Mouse (Mus musculus): Measurements from ENCODE around the gene Gm44503.

Gm44503 gene

DNA sequence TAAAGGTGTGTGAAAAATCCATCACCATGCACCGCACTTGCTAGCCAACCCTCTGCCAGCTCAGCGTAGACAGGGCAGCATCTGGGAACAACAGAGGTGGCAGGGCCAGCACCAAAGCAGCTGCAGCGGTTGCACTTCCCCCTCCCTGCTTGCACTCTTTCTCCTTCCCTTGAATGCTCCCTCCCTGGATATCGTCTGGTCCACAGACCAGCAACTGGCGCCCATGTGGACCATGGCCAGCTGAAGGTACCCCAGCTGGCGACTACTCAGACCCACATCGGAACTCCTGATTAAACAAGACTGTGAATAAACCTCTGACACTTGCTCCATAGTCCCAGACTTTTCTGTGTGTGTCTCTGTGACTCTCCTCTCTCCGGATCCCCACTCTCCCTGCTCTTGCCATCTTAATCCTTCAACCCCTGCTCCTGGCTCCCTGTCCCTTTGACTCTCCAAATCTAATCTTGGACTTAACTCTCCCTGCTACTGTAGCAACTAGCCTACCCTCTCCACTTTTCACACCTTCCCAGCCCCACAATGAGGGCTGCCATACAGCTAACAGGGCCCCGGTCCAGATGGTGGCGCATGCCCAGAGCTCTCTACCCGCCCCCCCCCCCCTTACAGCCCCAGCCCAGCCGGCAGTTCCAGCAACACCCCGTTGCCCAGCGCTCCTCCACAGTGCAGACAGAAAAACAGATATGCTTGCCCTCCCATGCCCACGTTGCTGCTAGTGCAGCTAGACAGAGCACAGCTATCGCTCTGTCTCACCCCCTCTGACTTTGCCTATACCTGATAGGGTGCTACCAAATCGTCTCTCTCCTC, 67.4 kb downstream of the Gm44503 start:
- peak; percentile 24 for DNase-seq (ENCODE audit: inconsistent ontology term)

DNA sequence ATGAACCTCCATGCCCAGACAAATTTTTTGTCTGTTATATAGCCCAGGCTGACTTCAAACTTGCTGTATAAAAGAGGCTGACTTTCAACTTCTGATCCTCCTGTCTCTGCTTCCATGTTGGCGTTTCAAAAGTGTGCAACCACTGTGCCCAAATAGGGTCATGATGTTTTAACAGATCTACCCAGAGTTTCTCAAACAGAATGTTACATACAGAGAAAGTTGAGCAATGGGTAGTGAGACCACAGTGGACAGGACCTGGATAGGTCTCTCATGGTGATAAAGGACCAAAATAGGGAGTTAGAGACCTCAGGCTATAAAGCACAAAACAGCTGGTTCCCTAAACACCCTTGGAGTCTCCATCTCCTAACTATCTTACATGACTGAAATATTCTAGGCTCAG, 71.8 kb downstream of the Gm44503 start:
- DNase-seq (ENCODE audit: inconsistent ontology term), result no peak

DNA sequence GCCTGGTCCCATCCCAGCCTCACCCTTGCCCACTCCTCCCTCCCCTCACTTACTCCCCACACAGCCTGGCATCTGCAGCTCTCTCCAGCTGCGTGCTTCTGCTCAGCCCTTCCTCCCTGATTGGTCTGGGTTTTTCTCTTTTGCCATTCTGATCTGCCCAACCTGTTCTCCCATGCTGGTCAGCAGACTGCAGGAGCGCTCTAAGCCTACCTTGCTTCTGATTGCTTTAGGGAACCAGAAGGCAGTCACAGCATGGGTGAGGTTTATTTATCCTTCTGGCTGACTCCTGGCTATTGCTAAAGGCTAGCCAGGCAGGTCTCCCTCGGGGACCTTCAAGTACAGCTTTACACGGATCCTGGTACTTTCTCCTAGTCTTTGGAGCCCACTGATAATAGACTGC, 72.8 kb downstream of the Gm44503 start:
- no peak for DNase-seq (ENCODE audit: inconsistent ontology term)

DNA sequence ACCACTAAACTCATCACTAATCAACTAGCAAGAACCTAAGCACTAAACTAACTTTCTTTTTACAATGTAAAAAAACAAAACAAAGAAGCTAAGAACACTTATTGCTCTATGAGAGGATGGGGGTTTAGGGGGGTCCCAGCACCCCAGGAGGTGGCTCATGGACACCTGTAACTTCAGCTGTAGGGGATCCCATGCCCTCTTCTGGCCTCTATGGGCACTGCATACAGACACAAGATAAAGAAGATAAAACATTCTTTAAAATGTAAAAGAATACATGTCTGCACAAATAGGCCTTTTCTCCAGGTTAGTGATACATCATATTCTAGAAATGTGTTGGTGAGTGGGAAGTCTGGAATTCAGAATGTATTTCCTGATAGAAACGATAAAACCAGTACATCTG, 74.8 kb downstream of the Gm44503 start:
- no peak for DNase-seq (ENCODE audit: inconsistent ontology term)

DNA sequence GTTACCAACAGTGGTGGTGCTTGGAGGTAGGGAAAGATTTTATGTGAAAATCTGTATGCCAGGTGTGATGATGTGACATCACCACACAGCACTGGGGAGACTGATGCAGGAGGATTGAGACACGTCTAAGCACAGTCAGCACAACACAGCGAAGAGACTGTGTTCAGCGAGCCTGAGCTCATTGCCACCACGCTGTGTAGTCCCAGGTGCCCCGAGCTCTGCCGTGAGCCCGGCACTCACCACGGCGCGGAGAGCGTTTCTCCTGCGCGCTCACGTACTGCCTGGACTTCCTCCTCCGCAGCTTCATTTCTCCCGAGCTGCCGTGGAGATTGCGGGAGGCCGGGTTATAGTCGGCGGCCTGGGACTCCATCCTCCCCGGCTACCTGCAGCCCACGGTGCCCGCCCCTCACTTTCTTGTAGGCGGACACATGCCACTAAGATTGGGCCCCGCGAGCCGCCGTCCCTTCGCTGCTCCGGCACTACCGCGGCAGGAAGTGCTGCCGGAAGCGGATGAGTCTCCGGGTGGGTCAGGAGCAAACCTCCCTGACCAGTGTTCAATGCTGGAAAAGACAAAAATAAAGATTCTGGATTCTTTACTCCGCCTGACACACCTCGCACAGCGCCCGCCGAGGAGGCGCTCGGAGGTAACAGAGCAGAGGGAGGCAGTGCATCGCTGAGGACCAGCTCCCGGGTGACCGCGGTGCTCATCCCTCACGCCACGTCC, 80.7 kb downstream of the Gm44503 start:
- peak; percentile 94 for DNase-seq (ENCODE audit: inconsistent ontology term)

DNA sequence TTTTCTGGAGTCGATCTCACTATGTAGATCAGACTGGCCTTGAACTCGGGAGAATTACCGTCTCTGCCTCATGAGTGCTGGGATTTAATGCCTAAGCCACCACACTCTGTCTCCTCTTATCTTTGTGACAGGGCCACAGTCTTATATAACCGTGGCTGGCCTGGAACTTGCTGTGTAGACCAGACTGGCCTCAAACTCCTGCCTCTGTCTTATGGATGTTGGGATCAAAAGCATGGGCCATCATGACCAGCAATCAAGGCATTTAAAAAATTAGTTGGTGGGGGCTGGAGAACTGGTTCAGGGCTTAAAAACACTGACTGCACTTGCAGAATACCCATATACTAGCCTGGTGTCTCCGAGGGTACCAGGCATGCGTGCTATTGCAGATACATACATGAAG, 81.4 kb downstream of the Gm44503 start, which contains the start of gene Pigb:
Gene Pigb (minus strand): TSS at position 299 of the 400 bp plus-strand sequence.
- DNase-seq (ENCODE audit: inconsistent ontology term), result peak; percentile 7

DNA sequence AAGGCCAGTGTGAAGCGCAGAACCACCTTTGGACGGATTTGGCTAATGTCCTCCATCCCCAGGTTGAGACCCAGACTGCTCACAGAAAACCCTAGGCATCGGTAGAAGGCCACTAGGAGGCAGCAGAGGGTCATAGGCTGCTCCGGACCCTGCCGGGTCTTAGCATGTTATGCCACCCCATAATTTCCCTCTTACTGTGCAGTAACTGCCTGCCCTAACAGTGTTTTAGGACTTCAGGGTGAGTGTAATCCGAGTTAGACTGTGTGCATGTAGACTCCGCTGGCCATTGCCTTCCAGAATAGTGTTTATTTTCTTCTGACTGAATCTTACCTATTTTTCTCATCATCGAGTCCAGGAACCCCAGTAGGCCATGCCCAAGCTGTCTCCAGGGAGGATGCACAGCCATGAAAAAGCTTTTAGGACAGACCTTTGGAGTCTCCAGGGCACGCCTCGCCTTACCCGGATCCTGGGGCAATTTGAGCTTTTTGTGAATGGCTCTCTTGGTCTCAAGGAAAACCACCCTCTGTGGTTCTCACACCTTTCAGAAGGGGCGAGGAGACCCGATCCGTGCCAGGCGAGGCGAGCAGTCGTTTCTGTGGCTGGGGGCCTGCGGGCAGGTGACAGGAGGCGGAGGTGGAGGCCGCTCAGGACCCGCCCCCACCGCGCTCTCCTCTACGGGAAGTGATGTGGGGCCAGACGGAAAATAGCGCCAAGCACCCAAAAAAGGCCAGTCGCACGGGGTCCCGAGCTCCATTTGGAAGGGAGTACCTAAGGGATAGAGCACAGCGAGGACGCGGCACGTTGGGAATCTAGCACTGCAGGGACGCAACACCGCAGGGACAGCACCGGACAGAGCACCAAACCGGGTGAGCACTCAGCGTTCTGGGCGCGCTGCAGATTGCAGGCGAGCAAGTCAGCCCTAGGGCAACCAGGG, 85.8 kb downstream of the Gm44503 start, which contains the start of gene Rab27a:
Gene Rab27a (plus strand): TSS at position 709 of the 934 bp plus-strand sequence.
- DNase-seq (ENCODE audit: inconsistent ontology term), result peak; percentile 71

DNA sequence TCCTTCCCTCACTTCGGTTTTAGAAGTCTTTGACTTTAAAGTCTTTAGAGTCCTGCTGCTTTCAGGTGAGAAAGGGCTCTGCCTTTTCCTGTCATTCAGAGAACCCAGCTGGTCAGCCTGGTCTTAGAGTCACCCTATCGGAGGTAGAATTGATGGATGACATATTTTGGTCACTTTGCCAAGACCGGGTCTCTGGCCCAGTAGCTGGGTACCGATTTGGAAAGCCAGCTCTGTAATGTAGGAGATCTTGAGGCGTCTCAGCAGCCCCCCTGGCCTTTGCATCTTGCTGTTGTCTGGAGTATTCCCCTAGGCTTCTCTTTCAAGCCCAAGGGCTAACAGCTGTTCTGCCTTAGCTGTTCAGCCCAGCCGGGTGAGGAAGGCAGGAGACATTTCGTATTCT, 86.6 kb downstream of the Gm44503 start:
- DNase-seq (ENCODE audit: inconsistent ontology term), result no peak

DNA sequence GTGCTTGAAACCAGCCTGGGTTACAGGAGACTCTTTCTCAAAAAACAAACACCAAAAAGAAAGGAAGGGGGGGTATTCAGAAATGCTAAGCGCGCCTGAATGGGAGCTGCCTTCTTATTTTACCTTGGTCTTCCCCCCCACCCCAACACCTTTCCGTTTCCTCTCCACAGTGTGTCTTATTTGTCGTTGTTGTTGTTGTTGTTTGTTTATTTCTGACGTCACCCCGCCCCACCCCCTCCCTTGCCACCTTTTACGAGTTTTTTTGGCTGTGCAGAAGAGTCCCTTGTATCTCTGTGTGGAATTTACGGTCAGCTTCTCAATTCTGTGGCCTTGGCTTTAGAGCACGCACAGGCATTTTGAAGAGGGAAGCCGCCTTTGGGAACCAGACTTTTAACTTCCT, 87.1 kb downstream of the Gm44503 start:
- no peak for DNase-seq (ENCODE audit: inconsistent ontology term)

DNA sequence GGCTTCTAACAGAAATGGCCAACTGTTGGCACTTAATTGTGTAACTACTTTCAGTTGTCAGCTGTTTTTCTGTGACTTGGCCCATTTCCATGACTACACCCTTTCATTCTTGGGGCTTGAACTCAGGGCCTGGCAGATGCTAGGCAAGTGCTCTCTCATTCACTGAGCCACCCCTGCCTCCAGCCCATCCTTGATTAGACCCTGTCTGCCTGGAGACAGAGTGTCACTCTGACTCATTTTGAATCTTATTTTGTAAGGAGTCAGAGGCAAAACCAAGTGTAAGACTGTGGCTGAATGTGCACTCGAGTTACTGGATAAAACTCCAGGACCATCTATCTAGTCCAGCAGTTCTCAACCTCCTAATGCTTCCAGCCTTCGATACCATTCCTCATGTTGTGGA, 89.3 kb downstream of the Gm44503 start:
- no peak for DNase-seq (ENCODE audit: inconsistent ontology term)

DNA sequence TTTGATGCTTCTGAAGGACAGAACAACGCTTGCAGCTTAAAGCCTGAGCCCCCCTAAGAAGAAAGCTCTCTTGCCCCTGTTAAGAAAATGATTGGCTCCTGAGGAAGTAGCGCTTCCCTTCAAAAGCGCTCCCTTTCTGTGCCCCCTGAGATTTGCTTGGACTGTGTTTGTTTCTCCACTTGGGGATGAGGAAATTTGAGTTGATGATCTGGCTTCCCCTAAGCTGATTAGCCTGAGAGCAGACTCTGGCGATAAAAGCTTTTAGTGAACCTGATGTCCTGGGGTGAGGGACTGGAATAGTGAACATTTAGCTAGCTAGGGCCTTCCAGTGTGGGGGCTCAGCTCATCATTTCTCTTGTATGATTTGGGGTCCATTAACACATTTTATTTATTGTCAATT, 90.3 kb downstream of the Gm44503 start:
- no peak for DNase-seq (ENCODE audit: inconsistent ontology term)

DNA sequence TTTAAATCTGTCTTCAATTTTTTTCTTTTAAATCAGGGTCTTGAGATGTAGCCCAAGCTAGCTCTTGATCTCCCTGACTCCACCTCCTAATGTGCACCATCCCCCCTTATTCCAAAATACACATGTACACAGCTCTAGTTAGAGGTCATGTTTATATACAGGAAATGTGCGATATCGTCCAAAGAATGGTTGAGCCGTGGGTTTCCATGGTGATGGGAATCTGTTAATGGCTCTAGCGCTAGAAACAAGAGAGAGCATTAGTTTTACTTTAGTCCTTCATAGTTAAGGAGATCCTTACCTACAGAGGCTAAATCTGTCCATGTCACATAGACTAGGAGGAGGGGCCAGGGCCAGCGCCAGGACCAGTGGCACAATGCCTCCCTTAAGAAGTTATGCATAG, 91.2 kb downstream of the Gm44503 start:
- DNase-seq (ENCODE audit: inconsistent ontology term), result no peak

DNA sequence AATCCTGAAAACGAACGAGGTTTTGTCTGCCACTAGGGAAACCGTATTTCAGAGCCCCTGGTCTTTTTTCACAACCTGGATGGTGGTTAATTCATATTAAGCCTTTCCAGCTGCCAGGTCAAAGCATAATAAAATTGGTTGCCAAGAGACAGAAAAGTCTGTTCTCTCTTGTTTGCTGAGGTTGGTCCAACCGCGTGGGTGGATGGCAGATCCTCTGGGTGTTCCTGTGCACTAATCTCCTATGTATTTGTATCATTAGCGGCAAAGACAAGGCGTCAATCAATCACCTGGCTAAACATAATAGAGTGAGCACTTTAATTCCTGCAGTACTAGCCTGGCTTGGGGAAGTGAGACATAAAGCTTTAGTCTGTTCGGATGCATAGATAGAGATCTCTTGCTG, 92.0 kb downstream of the Gm44503 start:
- no peak for DNase-seq (ENCODE audit: inconsistent ontology term)

DNA sequence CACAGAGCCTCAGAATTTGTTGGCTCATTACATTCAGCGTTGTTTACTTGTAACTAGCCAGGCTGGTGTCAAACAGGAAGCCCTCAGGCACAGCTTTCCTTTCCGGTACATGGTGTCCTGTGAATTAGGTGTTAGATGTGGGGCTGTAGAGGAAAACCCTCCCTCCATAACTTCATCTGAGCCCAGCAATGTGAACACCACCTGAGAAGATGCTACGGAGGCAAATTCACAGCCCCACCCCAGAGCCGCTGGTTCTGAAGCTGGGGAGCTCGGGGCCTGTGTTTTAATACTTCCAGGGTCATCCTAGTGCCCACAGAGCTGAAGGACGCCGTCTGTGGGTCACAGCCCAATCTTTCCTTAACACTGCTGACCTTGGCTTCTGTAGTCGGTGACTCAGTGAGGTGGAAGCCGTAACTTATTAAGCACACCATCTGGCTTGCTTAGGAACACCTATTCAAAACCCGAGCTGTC, 96.8 kb downstream of the Gm44503 start:
- DNase-seq (ENCODE audit: inconsistent ontology term), result no peak

DNA sequence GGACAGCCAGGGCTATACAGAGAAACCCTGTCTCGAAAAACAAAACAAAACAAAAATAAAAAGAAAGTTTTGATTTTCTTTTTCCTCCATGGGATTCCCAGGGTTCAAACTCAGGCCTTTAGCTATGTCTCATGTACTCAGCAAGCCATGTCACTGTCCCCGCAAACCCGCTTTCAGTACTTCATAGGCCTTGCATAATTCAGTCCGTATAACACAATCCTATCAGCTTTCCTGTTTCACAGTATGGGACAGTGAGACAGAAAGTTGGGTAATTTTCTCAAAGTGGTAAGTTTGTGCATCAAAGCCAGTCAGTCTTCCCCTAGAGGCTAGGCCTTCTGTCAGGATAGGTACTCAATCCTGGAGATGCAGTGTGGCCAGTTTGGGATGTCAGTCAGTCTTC, 100.6 kb downstream of the Gm44503 start:
- no peak for DNase-seq (ENCODE audit: inconsistent ontology term)

DNA sequence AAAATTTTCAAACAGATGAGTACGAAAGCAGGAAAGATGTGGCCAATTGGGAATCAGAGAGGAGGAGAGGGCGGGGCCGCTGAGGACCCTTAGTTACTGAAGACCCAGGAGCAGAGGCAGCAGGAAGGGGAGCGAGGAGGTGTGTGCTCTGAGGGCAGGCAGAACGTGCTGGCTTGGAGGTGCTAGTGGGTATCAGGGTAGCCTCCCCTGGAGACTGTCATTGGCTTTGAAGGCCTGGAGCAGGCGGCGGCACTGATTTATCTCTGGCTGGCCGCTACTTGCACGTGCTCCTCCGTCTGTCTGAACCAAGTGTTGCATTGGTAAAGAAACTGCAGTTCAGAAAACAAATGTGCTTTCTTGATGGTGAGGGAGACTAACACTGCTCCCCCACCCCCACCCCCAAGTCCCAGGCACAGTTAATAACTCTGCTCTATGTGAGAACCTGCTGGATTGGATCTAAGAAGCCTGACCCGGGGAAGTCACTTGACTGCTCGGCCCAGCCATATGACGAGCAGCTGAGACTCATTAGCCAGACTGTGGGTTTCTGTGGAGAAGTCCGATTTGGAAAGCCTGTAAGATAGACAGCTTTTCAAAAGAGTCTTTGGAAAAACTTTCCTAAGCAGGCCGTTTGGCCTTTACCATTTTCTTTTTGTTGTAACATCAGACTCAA, 105.1 kb downstream of the Gm44503 start:
- no peak for DNase-seq (ENCODE audit: inconsistent ontology term)
